Mouse (Mus musculus) 416B (cell line): ENCODE data around the gene Mucl2.
"Not testable (repeated sequence)": the region's sequence is repeated elsewhere in the genome, so short reads cannot be mapped to it uniquely, and the experiment has no call there.

Source experiments
- DNase-seq: peaks from one replicate; pipeline ENCODE4 v3.0.0; 2011; ENCODE audit warnings: low read depth

Mucl2 gene

DNA sequence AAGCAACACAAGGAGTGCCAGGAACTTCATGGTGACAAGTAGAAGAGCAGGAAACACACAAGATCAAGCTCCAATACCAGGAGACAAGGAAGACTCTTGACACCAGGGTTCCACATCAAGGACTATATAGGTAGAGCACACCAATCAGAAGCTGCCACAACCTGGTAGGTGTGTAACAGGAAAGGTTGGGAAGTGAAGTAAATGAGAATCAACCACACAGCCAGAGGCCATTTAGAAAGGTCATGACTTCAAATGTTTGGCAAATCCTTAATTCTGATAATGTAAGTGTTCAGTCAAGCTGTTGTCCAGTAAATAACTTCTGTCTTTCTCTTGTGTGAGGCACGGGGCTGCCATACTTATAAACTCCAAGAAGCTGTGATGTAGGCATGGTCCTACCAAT, at the start of gene Mucl2:
Mucl2 (minus strand) TSS at position 101 of the 400 bp plus-strand sequence.
- DNase-seq = no peak

DNA sequence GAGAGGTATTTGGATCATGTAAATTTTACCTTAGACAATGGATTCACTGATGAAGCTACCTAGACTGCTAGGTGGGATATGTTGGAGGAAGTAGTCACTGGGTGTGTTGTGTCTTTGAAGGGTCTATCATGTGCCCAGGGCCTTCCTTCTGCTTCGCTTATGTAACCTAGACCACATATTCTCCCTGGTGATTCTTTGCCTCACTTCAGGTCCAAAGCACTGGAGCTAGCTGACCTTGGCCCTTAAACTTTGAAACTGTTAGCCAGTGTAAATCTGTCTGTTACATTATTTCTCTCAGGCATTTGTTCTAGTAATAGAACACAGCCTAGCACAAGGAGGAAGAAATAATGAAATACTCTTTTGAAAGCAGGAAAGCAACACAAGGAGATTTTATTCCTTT, 13.9 kb upstream of the Mucl2 start:
- not testable (repeated sequence) for DNase-seq
